Mouse (Mus musculus): ENCODE results near the gene Fhl2. TPM values are rescaled to one million over a fixed set of nuclear protein-coding genes. Genes with fewer than 3 reads are reported as not detected.

The Fhl2 gene
- polyA plus RNA-seq, 1 experiment from 2014 or later: 145 TPM

DNA sequence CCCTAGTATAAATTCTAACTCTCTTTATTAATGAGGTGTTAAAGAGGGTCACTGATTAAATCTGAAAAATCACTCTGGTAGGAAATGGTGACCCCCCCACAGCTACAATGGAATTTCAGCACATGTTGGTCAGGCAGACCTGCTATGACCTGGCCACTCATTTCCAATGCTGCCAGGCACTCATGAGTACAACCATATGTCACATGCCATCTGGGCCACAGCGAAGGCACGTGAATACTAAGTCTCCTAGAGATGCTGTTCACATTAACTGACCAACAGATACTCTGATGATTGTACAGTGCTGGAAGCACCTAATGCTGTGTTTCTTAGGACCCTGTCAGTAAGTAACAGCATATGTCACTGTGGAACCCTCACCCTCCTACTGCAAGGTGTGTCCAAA lies 122.0 kb downstream of the Fhl2 start:
- TF ChIP-seq CTCF (IDR thresholded peaks at IDR 0.05; ENCODE audit: low read depth): no peak
- H3K4me1 ChIP-seq (replicated peaks; ENCODE audit: insufficient read depth, low read length): no peaks in the 10 kb centered on the region
- H3K4me3 ChIP-seq (replicated peaks; ENCODE audit: low read depth, low read length): no peak overlapping the region
- H3K9me3 ChIP-seq (replicated peaks; ENCODE audit: low read length): no peaks in the 10 kb centered on the region
- ATAC-seq (replicated peaks; ENCODE audit: low FRiP score, low read depth) (no peak), DNase-seq (ENCODE audit: low spot score) (no peak)
- 0 out of 2 replicates have a peak, but pooled peaks cover 13% of the 10 kb centered on the region for H3K36me3 ChIP-seq (ENCODE audit: insufficient read depth, low read length)
- H3K27me3 ChIP-seq (ENCODE audit: insufficient read depth, low read length): no peaks in the 10 kb centered on the region
- H3K9ac ChIP-seq (ENCODE audit: low read depth, low read length): no peak overlapping the region
- no peak overlapping the region for H3K27ac ChIP-seq
- no peak overlapping the region for H3K4me2 ChIP-seq (ENCODE audit: low read length)
- WGBS: 89% methylated on average over 2 of the region's 2 CpGs

Other genes starting within 250 kb of the Fhl2 start
- 11.0 and 11.2 TPM in 2 replicates for gene Gpr45, start 244.1 kb downstream of the Fhl2 start, polyA plus RNA-seq (2015; fragmentation: Nextera tagmentation; extraction: Ambion mirVana)
- gene Tgfbrap1, start 98.3 kb downstream of the Fhl2 start, polyA plus RNA-seq (2015; fragmentation: Nextera tagmentation; extraction: Ambion mirVana): 7.9 and 8.9 TPM in 2 replicates
- 21.0 and 23.7 TPM in 2 replicates for gene AI597479, start 98.3 kb downstream of the Fhl2 start, polyA plus RNA-seq (2015; fragmentation: Nextera tagmentation; extraction: Ambion mirVana)
- 41.8 and 43.0 TPM in 2 replicates for gene Nck2, start 247.6 kb upstream of the Fhl2 start, polyA plus RNA-seq (2015; fragmentation: Nextera tagmentation; extraction: Ambion mirVana)